9 mouse cellular contexts compared by ENCODE assay signal in the genomic region with DNA sequence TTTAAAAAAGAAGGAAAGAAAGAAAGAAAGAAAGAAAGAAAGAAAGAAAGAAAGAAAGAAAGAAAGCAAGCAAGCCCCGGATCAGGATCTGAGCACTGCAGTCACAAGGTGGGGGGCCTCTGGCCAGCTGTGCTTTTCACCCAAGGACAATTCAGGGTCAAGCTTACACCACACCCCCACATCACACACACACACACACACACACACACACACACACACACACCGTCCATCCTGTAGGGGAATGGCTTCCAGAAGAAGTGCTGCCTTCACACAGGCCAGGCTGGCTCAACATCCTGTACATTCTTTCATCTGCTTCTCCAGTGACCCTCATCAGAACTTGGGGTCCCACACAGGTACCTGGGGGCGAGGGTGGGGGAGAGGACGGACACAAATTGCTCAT. TPM values are rescaled to one million over a fixed set of nuclear protein-coding genes. Genes with fewer than 3 reads are reported as not detected.
DNase-seq lines count a peak whose midpoint lies in the region; ATAC-seq lines count a peak whose summit lies in the region.
"Had no signal": no experiment of that assay in that cellular context is flagged by ENCODE, and none has a peak within 500 bp of the region (broad histone marks: within the 10 kb centered on the region; RNA-seq: fewer than 3 reads in every experiment).

No protein-coding gene starts in this region.

- no peak overlapping the region; the same call in 1 of the 2 replicates for H3K4me3 ChIP-seq in embryonic facial prominence, embryonic 11.5 days (ENCODE audit: low read depth, low read length)
- H3K4me3 ChIP-seq in embryonic facial prominence, embryonic 10.5 days: no peak overlapping the region
- no peak overlapping the region for H3K4me3 ChIP-seq in hindbrain, embryonic 15.5 days
- no peak overlapping the region for H3K4me3 ChIP-seq in hindbrain, embryonic 16.5 days (ENCODE audit: low read length)
- no peak overlapping the region for H3K4me3 ChIP-seq in embryonic facial prominence, embryonic 12.5 days
- H3K4me3 ChIP-seq in midbrain, embryonic 13.5 days (replicated peaks): no peak overlapping the region

- DNase-seq in embryonic facial prominence, embryonic 11.5 days (ENCODE audit: low spot score): no peak
- DNase-seq in embryonic facial prominence, embryonic 10.5 days (ENCODE audit: low spot score): no peak
- no peak for DNase-seq in retina, embryonic 14.5 days (ENCODE audit: low spot score)
- no peak for DNase-seq in urinary bladder, adult 18-20 months (ENCODE audit: low spot score in 2 of 2)

- no peaks in the 10 kb centered on the region for H3K4me1 ChIP-seq in embryonic facial prominence, embryonic 11.5 days (ENCODE audit: control insufficient read depth, insufficient read depth, low read length)
- H3K4me1 ChIP-seq in embryonic facial prominence, embryonic 10.5 days: peaks cover 3% of the 10 kb centered on the region; the same call in 1 of the 2 replicates
- H3K4me1 ChIP-seq in hindbrain, embryonic 15.5 days (replicated peaks): 0 out of 2 replicates have a peak, but pooled peaks cover 2% of the 10 kb centered on the region
- 0 out of 2 replicates have a peak, but pooled peaks cover 2% of the 10 kb centered on the region for H3K4me1 ChIP-seq in hindbrain, embryonic 16.5 days (ENCODE audit: control insufficient read depth, insufficient read depth, low read depth, low read length)
- H3K4me1 ChIP-seq in embryonic facial prominence, embryonic 12.5 days: no peaks in the 10 kb centered on the region
- H3K4me1 ChIP-seq in midbrain, embryonic 13.5 days (replicated peaks): no peaks in the 10 kb centered on the region

- H3K9ac ChIP-seq in embryonic facial prominence, embryonic 11.5 days (replicated peaks; ENCODE audit: low read length): no peak overlapping the region
- H3K9ac ChIP-seq in hindbrain, embryonic 15.5 days: no peak overlapping the region
- H3K9ac ChIP-seq in hindbrain, embryonic 16.5 days (ENCODE audit: low read depth, low read length): no peak overlapping the region
- no peak overlapping the region for H3K9ac ChIP-seq in embryonic facial prominence, embryonic 12.5 days
- no peak overlapping the region for H3K9ac ChIP-seq in midbrain, embryonic 13.5 days (replicated peaks)

- no peaks in the 10 kb centered on the region for H3K27me3 ChIP-seq in embryonic facial prominence, embryonic 11.5 days (ENCODE audit: control insufficient read depth, insufficient read depth, low read length)
- no peaks in the 10 kb centered on the region for H3K27me3 ChIP-seq in embryonic facial prominence, embryonic 10.5 days (replicated peaks; ENCODE audit: low read depth, poor library complexity, severe bottlenecking)
- no peaks in the 10 kb centered on the region for H3K27me3 ChIP-seq in hindbrain, embryonic 15.5 days
- H3K27me3 ChIP-seq in hindbrain, embryonic 16.5 days (replicated peaks; ENCODE audit: control insufficient read depth, insufficient read depth, low read length): no peaks in the 10 kb centered on the region
- no peaks in the 10 kb centered on the region for H3K27me3 ChIP-seq in embryonic facial prominence, embryonic 12.5 days
- no peaks in the 10 kb centered on the region for H3K27me3 ChIP-seq in midbrain, embryonic 13.5 days

- H3K27ac ChIP-seq in embryonic facial prominence, embryonic 11.5 days (replicated peaks; ENCODE audit: low read depth, low read length): no peak overlapping the region
- no peak overlapping the region for H3K27ac ChIP-seq in embryonic facial prominence, embryonic 10.5 days (replicated peaks)
- H3K27ac ChIP-seq in hindbrain, embryonic 15.5 days (replicated peaks): no peak overlapping the region
- H3K27ac ChIP-seq in hindbrain, embryonic 16.5 days (ENCODE audit: low read depth, low read length): no peak overlapping the region
- H3K27ac ChIP-seq in embryonic facial prominence, embryonic 12.5 days: no peak overlapping the region
- no peak overlapping the region for H3K27ac ChIP-seq in midbrain, embryonic 13.5 days

- WGBS in embryonic facial prominence, embryonic 11.5 days: 78% methylated on average over 4 of the region's 4 CpGs
- WGBS in embryonic facial prominence, embryonic 10.5 days: 83% methylated on average over 4 of the region's 4 CpGs
- WGBS in hindbrain, embryonic 15.5 days: 82% methylated on average over 4 of the region's 4 CpGs
- WGBS in hindbrain, embryonic 16.5 days: 77% methylated on average over 4 of the region's 4 CpGs
- WGBS in embryonic facial prominence, embryonic 12.5 days: 83% methylated on average over 4 of the region's 4 CpGs
- WGBS in midbrain, embryonic 13.5 days: 76% methylated on average over 4 of the region's 4 CpGs

- ATAC-seq in embryonic facial prominence, embryonic 11.5 days (replicated peaks; ENCODE audit: insufficient number of reproducible peaks, low FRiP score, low TSS enrichment, low read depth): peak; percentile 62; the same call in 1 of the 2 replicates
- ATAC-seq in hindbrain, embryonic 15.5 days (ENCODE audit: low FRiP score, low read depth): peak; percentile 51; the same call in 1 of the 2 replicates
- ATAC-seq in hindbrain, embryonic 16.5 days: no peak
- peak; percentile 69; the same call in 1 of the 2 replicates for ATAC-seq in embryonic facial prominence, embryonic 12.5 days (ENCODE audit: insufficient number of reproducible peaks, insufficient read depth, low FRiP score, low TSS enrichment)
- ATAC-seq in midbrain, embryonic 13.5 days: peak; percentile 56; the same call in 1 of the 2 replicates

- H3K9me3 ChIP-seq in embryonic facial prominence, embryonic 11.5 days (replicated peaks; ENCODE audit: control insufficient read depth, low read length): no peaks in the 10 kb centered on the region
- 0 out of 2 replicates have a peak, but pooled peaks cover 4% of the 10 kb centered on the region for H3K9me3 ChIP-seq in embryonic facial prominence, embryonic 10.5 days
- H3K9me3 ChIP-seq in hindbrain, embryonic 15.5 days: no peaks in the 10 kb centered on the region
- no peaks in the 10 kb centered on the region for H3K9me3 ChIP-seq in hindbrain, embryonic 16.5 days (ENCODE audit: control insufficient read depth, low read length)
- no peaks in the 10 kb centered on the region for H3K9me3 ChIP-seq in embryonic facial prominence, embryonic 12.5 days
- peaks cover 1% of the 10 kb centered on the region; the same call in 1 of the 2 replicates for H3K9me3 ChIP-seq in midbrain, embryonic 13.5 days

- H3K36me3 ChIP-seq in embryonic facial prominence, embryonic 11.5 days (replicated peaks; ENCODE audit: control insufficient read depth, insufficient read depth, low read depth, low read length): no peaks in the 10 kb centered on the region
- H3K36me3 ChIP-seq in embryonic facial prominence, embryonic 10.5 days (replicated peaks): no peaks in the 10 kb centered on the region
- no peaks in the 10 kb centered on the region for H3K36me3 ChIP-seq in hindbrain, embryonic 15.5 days
- no peaks in the 10 kb centered on the region for H3K36me3 ChIP-seq in hindbrain, embryonic 16.5 days (ENCODE audit: control insufficient read depth, insufficient read depth, low read length)
- H3K36me3 ChIP-seq in embryonic facial prominence, embryonic 12.5 days: no peaks in the 10 kb centered on the region
- no peaks in the 10 kb centered on the region for H3K36me3 ChIP-seq in midbrain, embryonic 13.5 days

- no peak overlapping the region for H3K4me2 ChIP-seq in embryonic facial prominence, embryonic 11.5 days (ENCODE audit: low read depth, low read length)
- H3K4me2 ChIP-seq in hindbrain, embryonic 15.5 days: peak overlapping the region; percentile 70; the same call in 1 of the 2 replicates
- no peak overlapping the region for H3K4me2 ChIP-seq in hindbrain, embryonic 16.5 days (ENCODE audit: low read length)
- no peak overlapping the region for H3K4me2 ChIP-seq in embryonic facial prominence, embryonic 12.5 days (replicated peaks)
- H3K4me2 ChIP-seq in midbrain, embryonic 13.5 days (replicated peaks): no peak overlapping the region

RNA-seq across cellular contexts. Expression of a gene that starts 9.4 kb away (rescaled TPM):
- polyA plus RNA-seq in embryonic facial prominence, embryonic 11.5 days (2014; fragmentation: Nextera tagmentation; extraction: Ambion mirVana): 108 and 129 TPM in 2 replicates
- polyA plus RNA-seq in embryonic facial prominence, embryonic 10.5 days (2016; fragmentation: Nextera tagmentation; extraction: Ambion mirVana): 234 and 275 TPM in 2 replicates
- 120 and 126 TPM in 2 replicates for polyA plus RNA-seq in hindbrain, embryonic 15.5 days (2015; fragmentation: Nextera tagmentation; extraction: Ambion mirVana)
- 140 and 145 TPM in 2 replicates for polyA plus RNA-seq in hindbrain, embryonic 16.5 days (2015; fragmentation: Nextera tagmentation; extraction: Ambion mirVana)
- 137 TPM in 2 replicates for polyA plus RNA-seq in embryonic facial prominence, embryonic 12.5 days (2016; fragmentation: Nextera tagmentation; extraction: Ambion mirVana)
- polyA plus RNA-seq in midbrain, embryonic 13.5 days (2015; fragmentation: Nextera tagmentation; extraction: Ambion mirVana): 96.9 and 106 TPM in 2 replicates

RNA-seq across cellular contexts. Expression of a gene that starts 22.5 kb away (rescaled TPM):
- 0.20 TPM in 1 of 2 replicates, not detected in the other for polyA plus RNA-seq in embryonic facial prominence, embryonic 11.5 days (2014; fragmentation: Nextera tagmentation; extraction: Ambion mirVana)
- polyA plus RNA-seq in embryonic facial prominence, embryonic 10.5 days (2016; fragmentation: Nextera tagmentation; extraction: Ambion mirVana): 0.34 TPM in 1 of 2 replicates, not detected in the other
- not detected in 2 replicates for polyA plus RNA-seq in hindbrain, embryonic 15.5 days (2015; fragmentation: Nextera tagmentation; extraction: Ambion mirVana)
- polyA plus RNA-seq in hindbrain, embryonic 16.5 days (2015; fragmentation: Nextera tagmentation; extraction: Ambion mirVana): not detected in 2 replicates
- polyA plus RNA-seq in embryonic facial prominence, embryonic 12.5 days (2016; fragmentation: Nextera tagmentation; extraction: Ambion mirVana): 0.19 and 0.41 TPM in 2 replicates
- not detected in 2 replicates for polyA plus RNA-seq in midbrain, embryonic 13.5 days (2015; fragmentation: Nextera tagmentation; extraction: Ambion mirVana)
- polyA plus RNA-seq: forebrain, embryonic 14.5 days had no signal

RNA-seq across cellular contexts. Expression of a gene that starts 24.1 kb away (rescaled TPM):
- 0.11 TPM in 1 of 2 replicates, not detected in the other for polyA plus RNA-seq in embryonic facial prominence, embryonic 11.5 days (2014; fragmentation: Nextera tagmentation; extraction: Ambion mirVana)
- 0.24 and 0.25 TPM in 2 replicates for polyA plus RNA-seq in embryonic facial prominence, embryonic 10.5 days (2016; fragmentation: Nextera tagmentation; extraction: Ambion mirVana)
- 0.51 TPM in 1 of 2 replicates, not detected in the other for polyA plus RNA-seq in hindbrain, embryonic 15.5 days (2015; fragmentation: Nextera tagmentation; extraction: Ambion mirVana)
- 0.06 TPM in 1 of 2 replicates, not detected in the other for polyA plus RNA-seq in hindbrain, embryonic 16.5 days (2015; fragmentation: Nextera tagmentation; extraction: Ambion mirVana)
- polyA plus RNA-seq in embryonic facial prominence, embryonic 12.5 days (2016; fragmentation: Nextera tagmentation; extraction: Ambion mirVana): 0.17 and 0.42 TPM in 2 replicates
- 0.10 and 0.24 TPM in 2 replicates for polyA plus RNA-seq in midbrain, embryonic 13.5 days (2015; fragmentation: Nextera tagmentation; extraction: Ambion mirVana)

RNA-seq across cellular contexts. Expression of a gene that starts 41.0 kb away (rescaled TPM):
- polyA plus RNA-seq in embryonic facial prominence, embryonic 11.5 days (2014; fragmentation: Nextera tagmentation; extraction: Ambion mirVana): 25.8 and 27.9 TPM in 2 replicates
- polyA plus RNA-seq in embryonic facial prominence, embryonic 10.5 days (2016; fragmentation: Nextera tagmentation; extraction: Ambion mirVana): 31.0 and 33.7 TPM in 2 replicates
- polyA plus RNA-seq in hindbrain, embryonic 15.5 days (2015; fragmentation: Nextera tagmentation; extraction: Ambion mirVana): 46.8 and 54.5 TPM in 2 replicates
- 53.9 and 56.7 TPM in 2 replicates for polyA plus RNA-seq in hindbrain, embryonic 16.5 days (2015; fragmentation: Nextera tagmentation; extraction: Ambion mirVana)
- 32.9 and 35.1 TPM in 2 replicates for polyA plus RNA-seq in embryonic facial prominence, embryonic 12.5 days (2016; fragmentation: Nextera tagmentation; extraction: Ambion mirVana)
- polyA plus RNA-seq in midbrain, embryonic 13.5 days (2015; fragmentation: Nextera tagmentation; extraction: Ambion mirVana): 32.4 and 36.8 TPM in 2 replicates

RNA-seq across cellular contexts. Expression of a gene that starts 48.9 kb away (rescaled TPM):
- 0.43 and 0.86 TPM in 2 replicates for polyA plus RNA-seq in embryonic facial prominence, embryonic 11.5 days (2014; fragmentation: Nextera tagmentation; extraction: Ambion mirVana)
- polyA plus RNA-seq in embryonic facial prominence, embryonic 10.5 days (2016; fragmentation: Nextera tagmentation; extraction: Ambion mirVana): 0.54 and 0.85 TPM in 2 replicates
- polyA plus RNA-seq in hindbrain, embryonic 15.5 days (2015; fragmentation: Nextera tagmentation; extraction: Ambion mirVana): 5.4 and 7.1 TPM in 2 replicates
- polyA plus RNA-seq in hindbrain, embryonic 16.5 days (2015; fragmentation: Nextera tagmentation; extraction: Ambion mirVana): 7.8 and 9.9 TPM in 2 replicates
- 0.72 and 0.87 TPM in 2 replicates for polyA plus RNA-seq in embryonic facial prominence, embryonic 12.5 days (2016; fragmentation: Nextera tagmentation; extraction: Ambion mirVana)
- 2.7 and 3.3 TPM in 2 replicates for polyA plus RNA-seq in midbrain, embryonic 13.5 days (2015; fragmentation: Nextera tagmentation; extraction: Ambion mirVana)
